Mouse (Mus musculus) CH12.LX (cell line): ENCODE results near the gene Il10ra. TPM values are rescaled to one million over a fixed set of nuclear protein-coding genes. Genes with fewer than 3 reads are reported as not detected.

Experiments used
- DNase-seq: peaks from one replicate; pipeline ENCODE4 v3.0.0-alpha.2; 2013; ENCODE audit errors: extremely low read depth
- H3K27ac ChIP-seq: 2 replicates; pipeline ENCODE4 v1.5.1; 2012; ENCODE audit warnings: low read depth, mild to moderate bottlenecking, control low read depth, moderate library complexity; ENCODE audit not compliant: insufficient read depth
- H3K27me3 ChIP-seq: replicated peaks from 2 replicates; pipeline ENCODE3; 2012; ENCODE audit warnings: inconsistent platforms
- H3K36me3 ChIP-seq, 2 experiments: replicated peaks in 1 of 2; 2 replicates each; pipeline versions ENCODE3 to v1.6.1; 2012; ENCODE audit warnings: inconsistent platforms in 1 of 2, low read length in 1 of 2, mild to moderate bottlenecking in 1 of 2, mixed read lengths in 1 of 2, moderate library complexity in 1 of 2; ENCODE audit not compliant: control insufficient read depth in 1 of 2, insufficient read depth in 1 of 2
- H3K4me1 ChIP-seq, 2 experiments: 2 replicates each; pipeline ENCODE4 v1.6.1; 2012; ENCODE audit warnings: inconsistent platforms in 1 of 2, moderate library complexity in 1 of 2; ENCODE audit not compliant: insufficient read depth in 2 of 2, control insufficient read depth in 1 of 2
- H3K4me2 ChIP-seq: 2 replicates; pipeline ENCODE4 v1.6.1; 2012; ENCODE audit warnings: low read depth, mild to moderate bottlenecking, control low read depth; ENCODE audit not compliant: poor library complexity, insufficient read depth, severe bottlenecking
- H3K4me3 ChIP-seq, 3 experiments: fragments of 150-350 bp in 1 of 3; sonication (generic) in 1 of 3; replicated peaks in 1 of 3; 2 replicates each; pipeline versions ENCODE3 to v1.5.1; 2011 to 2012; ENCODE audit warnings: low read depth in 2 of 3, low read length in 2 of 3, mild to moderate bottlenecking in 2 of 3, moderate library complexity in 2 of 3, control low read depth in 1 of 3, improper control_type of control experiment in 1 of 3, inconsistent platforms in 1 of 3, mixed read lengths in 1 of 3; ENCODE audit not compliant: poor library complexity in 1 of 3
- H3K79me2 ChIP-seq: replicated peaks from 2 replicates; pipeline ENCODE4 v1.6.1; 2012; ENCODE audit warnings: mild to moderate bottlenecking, moderate library complexity; ENCODE audit not compliant: control insufficient read depth, poor library complexity, insufficient read depth, severe bottlenecking; ENCODE audit errors: extremely low read depth
- H3K9ac ChIP-seq: 2 replicates; pipeline ENCODE4 v1.6.1; 2012; ENCODE audit warnings: low read depth, mild to moderate bottlenecking, control low read depth, moderate library complexity; ENCODE audit not compliant: insufficient read depth
- H3K9me3 ChIP-seq: replicated peaks from 2 replicates; pipeline ENCODE3; 2012; ENCODE audit warnings: low read length, inconsistent platforms, mixed read lengths
- CHD2 ChIP-seq: IDR thresholded peaks from 2 replicates; pipeline ENCODE4 v1.6.1; 2011; ENCODE audit warnings: low read length, improper control_type of control experiment
- CTCF ChIP-seq, 2 experiments: IDR thresholded peaks in 1 of 2; conservative IDR thresholded peaks in 1 of 2; 2 replicates each; pipeline ENCODE4 v1.5.1; 2011 to 2012; ENCODE audit warnings: low read depth in 2 of 2, low read length in 2 of 2, improper control_type of control experiment in 1 of 2, inconsistent platforms in 1 of 2, mild to moderate bottlenecking in 1 of 2, moderate library complexity in 1 of 2
- E2F4 ChIP-seq: IDR thresholded peaks from 2 replicates; pipeline ENCODE4 v1.6.1; 2011; ENCODE audit warnings: low read depth, low read length, improper control_type of control experiment; ENCODE audit not compliant: insufficient replicate concordance
- ELF1 ChIP-seq: IDR thresholded peaks from 2 replicates; pipeline ENCODE4 v1.6.1; 2014; ENCODE audit warnings: low read depth, mild to moderate bottlenecking, inconsistent platforms, low read length, improper control_type of control experiment
- ETS1 ChIP-seq: conservative IDR thresholded peaks from 2 replicates; pipeline ENCODE4 v1.6.1; 2012; ENCODE audit warnings: low read depth, mild to moderate bottlenecking, inconsistent platforms, low read length, improper control_type of control experiment, moderate library complexity
- IRF4 ChIP-seq: IDR thresholded peaks from 2 replicates; pipeline ENCODE4 v1.6.1; 2014; ENCODE audit warnings: low read depth, mild to moderate bottlenecking, inconsistent platforms, low read length, improper control_type of control experiment
- JUND ChIP-seq: conservative IDR thresholded peaks from 2 replicates; pipeline ENCODE4 v1.6.1; 2011; ENCODE audit warnings: low read depth, low read length, improper control_type of control experiment
- KAT2A ChIP-seq: IDR thresholded peaks from 2 replicates; pipeline ENCODE4 v1.6.1; 2012; ENCODE audit warnings: low read length, improper control_type of control experiment, inconsistent platforms; ENCODE audit not compliant: insufficient replicate concordance
- MAX ChIP-seq: IDR thresholded peaks from 2 replicates; pipeline ENCODE4 v1.6.1; 2011; ENCODE audit warnings: low read length, improper control_type of control experiment
- MEF2A ChIP-seq: IDR thresholded peaks from 2 replicates; pipeline ENCODE4 v1.6.1; 2014; ENCODE audit warnings: low read depth, mild to moderate bottlenecking, inconsistent platforms, low read length, improper control_type of control experiment, borderline replicate concordance
- MXI1 ChIP-seq: IDR thresholded peaks from 2 replicates; pipeline ENCODE4 v1.6.1; 2011; ENCODE audit warnings: mild to moderate bottlenecking, low read depth, low read length, improper control_type of control experiment
- NELFE ChIP-seq: IDR thresholded peaks from 2 replicates; pipeline ENCODE4 v1.6.1; 2011; ENCODE audit warnings: low read depth, low read length, improper control_type of control experiment
- PAX5 ChIP-seq: IDR thresholded peaks from 2 replicates; pipeline ENCODE4 v1.6.1; 2012; ENCODE audit warnings: low read length, inconsistent platforms, mixed read lengths
- RAD21 ChIP-seq: IDR thresholded peaks from 2 replicates; pipeline ENCODE4 v1.6.1; 2011; ENCODE audit warnings: low read depth, mild to moderate bottlenecking, low read length, improper control_type of control experiment, moderate library complexity
- RCOR1 ChIP-seq: conservative IDR thresholded peaks from 2 replicates; pipeline ENCODE4 v1.6.1; 2012; ENCODE audit warnings: low read depth, mild to moderate bottlenecking, inconsistent platforms, low read length, improper control_type of control experiment
- TBP ChIP-seq: conservative IDR thresholded peaks from 2 replicates; pipeline ENCODE4 v1.6.1; 2011; ENCODE audit warnings: low read depth, low read length, improper control_type of control experiment
- TCF12 ChIP-seq: IDR thresholded peaks from 2 replicates; pipeline ENCODE4 v1.6.1; 2014; ENCODE audit warnings: low read depth, mild to moderate bottlenecking, inconsistent platforms, low read length, improper control_type of control experiment
- USF1 ChIP-seq: IDR thresholded peaks from 2 replicates; pipeline ENCODE4 v1.6.1; 2014; ENCODE audit warnings: low read depth, mild to moderate bottlenecking, inconsistent platforms, low read length, improper control_type of control experiment
- USF2 ChIP-seq: conservative IDR thresholded peaks from 2 replicates; pipeline ENCODE4 v1.6.1; 2011; ENCODE audit warnings: low read depth, low read length, improper control_type of control experiment
- ZKSCAN1 ChIP-seq: IDR thresholded peaks from 2 replicates; pipeline ENCODE4 v1.6.1; 2012; ENCODE audit warnings: low read depth, inconsistent platforms, low read length, improper control_type of control experiment, borderline replicate concordance
- ZMIZ1 ChIP-seq: IDR thresholded peaks from 2 replicates; pipeline ENCODE4 v1.6.1; 2012; ENCODE audit warnings: low read depth, mild to moderate bottlenecking, inconsistent platforms, low read length, improper control_type of control experiment
- ZNF384 ChIP-seq: IDR thresholded peaks from 2 replicates; pipeline ENCODE4 v1.6.1; 2012; ENCODE audit warnings: low read depth, low read length, improper control_type of control experiment, inconsistent platforms
- dilution Hi-C: fragments of 300-500 bp; cut with MboI; formaldehyde crosslinking; loops from 2 replicates; pipeline ENCODE4 v1.14.3; 2020; ENCODE audit warnings: low sequenced_read_pairs; ENCODE audit not compliant: extremely low pct_unique_long_range_greater_than_20kb, extremely low pct_ligation_motif_present
- in situ Hi-C: fragments of 300-500 bp; cut with MboI; formaldehyde crosslinking; loops from 3 replicates; pipeline ENCODE4 v1.14.3; 2019; ENCODE audit warnings: low sequenced_read_pairs, low pct_ligation_motif_present, low pct_unique_long_range_greater_than_20kb, mixed read lengths
- polyA plus RNA-seq: library from polyadenylated mRNA; unstranded; fragments of >175 nt; gene quantifications from 2 replicates; pipeline ENCODE4 v1.2.1, GENCODE M21; 2012; ENCODE audit warnings: low read depth; ENCODE audit not compliant: insufficient read length
- total RNA-seq, 2 experiments: library from RNA; depleted of rRNA; stranded (reverse); fragments of 300-350 nt in 1 of 2; fragments of >200 nt in 1 of 2; gene quantifications; 2 replicates each; pipeline ENCODE4 v1.2.3; 2012 to 2014

Il10ra gene
- total and polyA plus RNA-seq, 3 experiments: 3.1 to 5.1 (median 3.9) TPM

DNA sequence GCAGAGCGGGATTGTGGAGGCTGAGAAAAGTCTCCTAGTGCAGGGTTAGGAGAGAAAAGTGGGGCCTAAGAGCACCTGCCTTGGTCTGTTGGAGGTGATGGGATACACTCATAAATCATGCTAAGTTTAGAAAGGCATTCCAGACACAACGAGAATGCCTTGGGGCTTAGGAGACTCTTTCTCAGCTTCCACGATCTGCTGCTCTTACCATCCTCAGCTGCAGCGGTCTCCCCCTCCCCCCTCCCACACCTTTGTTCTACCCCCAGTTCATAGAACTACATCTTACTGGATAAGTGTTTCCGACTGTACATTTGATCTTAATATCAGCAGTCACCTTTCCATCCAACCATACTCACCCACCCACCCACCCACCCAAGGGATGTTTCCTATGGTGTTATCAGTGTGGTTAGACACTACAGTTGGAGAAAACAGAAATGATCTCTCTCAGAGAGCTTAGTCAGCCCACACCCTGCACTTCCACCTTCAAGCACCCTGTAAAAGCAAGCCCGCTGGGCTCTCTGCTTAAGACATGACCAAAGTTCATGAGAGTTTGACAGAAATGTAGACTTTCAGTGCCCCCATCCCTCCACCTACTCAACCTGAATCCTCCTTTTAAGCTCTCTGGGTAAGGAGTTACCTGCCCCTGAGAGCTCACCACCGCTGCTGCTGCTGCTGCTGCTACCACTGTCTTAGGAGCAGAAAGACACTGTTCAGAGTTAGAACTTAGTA is 61.8 kb downstream of the Il10ra start:
- Histone ChIP-seq H3K36me3 (no peaks in the 10 kb centered on the region), H3K9me3 (no peaks in the 10 kb centered on the region), H3K4me1 (peaks cover 4 to 26% of the 10 kb centered on the region in 2 experiments; a peak in 3 of 4 replicates), H3K79me2 (no peaks in the 10 kb centered on the region), H3K27ac (no peak overlapping the region), H3K9ac (no peak overlapping the region), H3K27me3 (no peaks in the 10 kb centered on the region), H3K4me2 (no peak overlapping the region), H3K4me3 (no peak overlapping the region)
- no peak for TF ChIP-seq MEF2A
- TF ChIP-seq IRF4: no peak
- no peak for TF ChIP-seq MAX
- TF ChIP-seq MXI1: no peak
- no peak for TF ChIP-seq PAX5
- no peak for TF ChIP-seq CHD2
- TF ChIP-seq ELF1: no peak
- no peak for TF ChIP-seq E2F4
- DNase-seq: no peak
- dilution Hi-C loops: no loop called here
- in situ Hi-C loops: loop anchor here (25.0 kb wide), 1 partner anchor 530 kb away; no protein-coding TSS in a partner anchor

DNA sequence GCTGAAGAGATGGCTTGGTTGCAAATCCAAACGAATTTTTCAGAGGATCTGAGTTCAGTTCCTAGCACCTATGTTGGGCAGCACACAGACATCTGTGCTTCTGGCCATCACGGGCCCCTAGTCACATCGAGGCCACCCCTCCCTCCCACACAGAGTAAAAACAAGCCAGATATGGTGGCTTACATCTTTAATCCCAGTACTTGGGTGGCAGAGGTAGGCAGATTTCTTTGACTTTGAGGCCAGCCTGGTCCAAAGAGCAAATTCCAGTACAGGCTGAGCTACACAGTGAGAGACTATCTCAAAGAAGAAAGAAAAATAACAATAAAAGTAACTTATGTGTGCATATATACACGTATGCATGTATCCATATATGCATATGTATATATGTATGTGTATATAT is 62.8 kb downstream of the Il10ra start:
- H3K4me1 ChIP-seq: peaks cover 6 to 29% of the 10 kb centered on the region in 2 experiments; a peak in 3 of 4 replicates
- in situ Hi-C loops (loop anchor here (25.0 kb wide), 1 partner anchor 531 kb away; no protein-coding TSS in a partner anchor), dilution Hi-C loops (no loop called here)

DNA sequence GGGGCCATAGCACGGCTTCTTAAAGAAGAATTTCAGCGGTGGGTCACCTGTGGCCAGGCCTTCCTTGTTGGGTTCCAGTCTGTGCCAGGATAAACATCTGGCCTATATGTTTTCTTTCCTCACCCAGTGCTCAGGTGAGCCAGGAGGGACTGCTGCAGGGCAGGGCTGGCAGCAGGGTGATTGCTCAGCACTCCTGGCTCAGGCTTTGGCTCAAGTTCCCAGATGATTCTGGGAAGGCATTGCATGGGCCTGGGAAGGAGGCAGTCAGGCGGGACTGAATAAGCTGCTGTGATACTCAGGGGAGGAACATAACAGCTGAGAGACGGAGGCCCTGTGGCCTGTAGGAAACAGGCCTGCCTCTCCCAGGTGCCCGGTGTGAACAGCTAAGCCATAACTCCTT is 63.8 kb downstream of the Il10ra start:
- Histone ChIP-seq H3K27ac (no peak overlapping the region), H3K4me2 (no peak overlapping the region), H3K9me3 (no peaks in the 10 kb centered on the region), H3K36me3 (no peaks in the 10 kb centered on the region), H3K27me3 (no peaks in the 10 kb centered on the region), H3K9ac (no peak overlapping the region), H3K79me2 (no peaks in the 10 kb centered on the region), H3K4me1 (peaks cover 6 to 29% of the 10 kb centered on the region in 2 experiments; a peak in 3 of 4 replicates), H3K4me3 (no peak overlapping the region)
- in situ Hi-C loops (loop anchor here (25.0 kb wide), 1 partner anchor 532 kb away; no protein-coding TSS in a partner anchor), dilution Hi-C loops (no loop called here)
- TF ChIP-seq RAD21: no peak
- TF ChIP-seq ZKSCAN1: no peak
- TF ChIP-seq ETS1: no peak
- no peak for TF ChIP-seq PAX5
- TF ChIP-seq ZNF384: no peak
- TF ChIP-seq TBP: no peak
- TF ChIP-seq TCF12: no peak
- no peak for TF ChIP-seq MAX
- TF ChIP-seq JUND: no peak
- TF ChIP-seq USF2: no peak
- no peak for TF ChIP-seq ZMIZ1
- TF ChIP-seq KAT2A: no peak
- no peak for TF ChIP-seq NELFE
- TF ChIP-seq CHD2: no peak
- TF ChIP-seq CTCF (conservative IDR thresholded peaks at IDR 0.05 in 1 of 2, IDR thresholded peaks at IDR 0.05 in 1 of 2; ENCODE audit: low read depth in 2 of 2, low read length in 2 of 2): no peak
- TF ChIP-seq MEF2A: no peak
- no peak for DNase-seq

More for the DNA sequence above, 62.8 kb downstream of the Il10ra start:
- no peak for TF ChIP-seq CHD2
- TF ChIP-seq MEF2A: no peak
- TF ChIP-seq TCF12: no peak
- TF ChIP-seq USF1: no peak
- no peak for TF ChIP-seq ZKSCAN1
- no peak for TF ChIP-seq RCOR1
- Histone ChIP-seq H3K27me3 (no peaks in the 10 kb centered on the region), H3K36me3 (no peaks in the 10 kb centered on the region), H3K9me3 (no peaks in the 10 kb centered on the region), H3K79me2 (no peaks in the 10 kb centered on the region), H3K27ac (no peak overlapping the region), H3K4me2 (no peak overlapping the region), H3K4me3 (no peak overlapping the region), H3K9ac (no peak overlapping the region)
- no peak for DNase-seq
